ENCODE assay signal across 10 mouse cellular contexts in genomic region chrX:169906054-169906508, GRCm38 (mm10).
DNase-seq lines count a peak whose midpoint lies in the region; ATAC-seq and TF ChIP-seq lines count a peak whose summit lies in the region.
"Had no signal": no experiment of that assay in that cellular context is flagged by ENCODE, and none has a peak within 500 bp of the region (broad histone marks: within the 10 kb centered on the region; RNA-seq: fewer than 3 reads in every experiment).

No protein-coding gene starts in this region.

- TF ChIP-seq CTCF in lung, embryonic 14.5 days (IDR thresholded peaks at IDR 0.05; ENCODE audit: low read depth), result no peak
- no peak for TF ChIP-seq CTCF in lung, postnatal 0 days (IDR thresholded peaks at IDR 0.05)
- TF ChIP-seq CTCF in intestine, postnatal 0 days (IDR thresholded peaks at IDR 0.05; ENCODE audit: low read depth), result no peak

- WGBS in lung, embryonic 14.5 days, result 19% methylated on average over 5 of the region's 5 CpGs
- 31% methylated on average over 5 of the region's 5 CpGs for WGBS in lung, postnatal 0 days
- 2% methylated on average over 5 of the region's 5 CpGs for WGBS in forebrain, embryonic 13.5 days
- WGBS in kidney, embryonic 16.5 days, result 18% methylated on average over 5 of the region's 5 CpGs
- WGBS in intestine, postnatal 0 days, result 19% methylated on average over 5 of the region's 5 CpGs

- no peaks in the 10 kb centered on the region for H3K9me3 ChIP-seq in lung, embryonic 14.5 days (ENCODE audit: low read depth, low read length)
- no peaks in the 10 kb centered on the region for H3K9me3 ChIP-seq in lung, postnatal 0 days (ENCODE audit: low read length)
- H3K9me3 ChIP-seq in forebrain, embryonic 13.5 days (replicated peaks), result no peaks in the 10 kb centered on the region
- H3K9me3 ChIP-seq in kidney, embryonic 16.5 days (ENCODE audit: low read length), result no peaks in the 10 kb centered on the region
- H3K9me3 ChIP-seq in intestine, postnatal 0 days (ENCODE audit: control insufficient read depth), result no peaks in the 10 kb centered on the region
- H3K9me3 ChIP-seq: liver, embryonic 13.5 days had no signal

- peak; percentile 15 for DNase-seq in lung, embryonic 14.5 days
- no peak for DNase-seq in lung, postnatal 0 days (ENCODE audit: low spot score)
- DNase-seq in retina, embryonic 14.5 days (ENCODE audit: low spot score), result peak; percentile 85
- no peak for DNase-seq in B cell, adult 2 months
- DNase-seq: liver, embryonic 13.5 days; thymus, adult 18-20 months had no signal

- H3K36me3 ChIP-seq in lung, embryonic 14.5 days (ENCODE audit: insufficient read depth), result no peaks in the 10 kb centered on the region
- H3K36me3 ChIP-seq in lung, postnatal 0 days (ENCODE audit: insufficient read depth, low read length), result no peaks in the 10 kb centered on the region
- H3K36me3 ChIP-seq in forebrain, embryonic 13.5 days (ENCODE audit: poor library complexity, severe bottlenecking), result no peaks in the 10 kb centered on the region
- H3K36me3 ChIP-seq in kidney, embryonic 16.5 days (ENCODE audit: insufficient read depth, low read length), result no peaks in the 10 kb centered on the region
- H3K36me3 ChIP-seq in intestine, postnatal 0 days (ENCODE audit: control insufficient read depth, insufficient read depth), result no peaks in the 10 kb centered on the region
- H3K36me3 ChIP-seq: liver, embryonic 13.5 days had no signal

- peaks cover 3% of the 10 kb centered on the region; the same call in 1 of the 2 replicates for H3K27me3 ChIP-seq in lung, embryonic 14.5 days (ENCODE audit: insufficient read depth, low read length)
- no peaks in the 10 kb centered on the region for H3K27me3 ChIP-seq in lung, postnatal 0 days (replicated peaks; ENCODE audit: insufficient read depth, low read length)
- H3K27me3 ChIP-seq in forebrain, embryonic 13.5 days, result peaks cover 7% of the 10 kb centered on the region; the same call in 1 of the 2 replicates
- peaks cover 13% of the 10 kb centered on the region; the same call in 1 of the 2 replicates for H3K27me3 ChIP-seq in kidney, embryonic 16.5 days (ENCODE audit: insufficient read depth, low read length)
- no peaks in the 10 kb centered on the region for H3K27me3 ChIP-seq in intestine, postnatal 0 days (replicated peaks; ENCODE audit: control insufficient read depth, insufficient read depth, low read length)
- H3K27me3 ChIP-seq: liver, embryonic 13.5 days had no signal

- H3K4me3 ChIP-seq in lung, embryonic 14.5 days (ENCODE audit: low read depth, low read length), result no peak overlapping the region
- no peak overlapping the region for H3K4me3 ChIP-seq in lung, postnatal 0 days (ENCODE audit: low read depth, low read length)
- no peak overlapping the region for H3K4me3 ChIP-seq in forebrain, embryonic 13.5 days
- H3K4me3 ChIP-seq in kidney, embryonic 16.5 days (ENCODE audit: low read length), result no peak overlapping the region
- no peak overlapping the region for H3K4me3 ChIP-seq in intestine, postnatal 0 days (ENCODE audit: low read depth, low read length)
- H3K4me3 ChIP-seq: erythroblast, embryonic 14.5 days; liver, embryonic 13.5 days had no signal

- H3K27ac ChIP-seq in lung, embryonic 14.5 days (ENCODE audit: low read depth), result no peak overlapping the region
- no peak overlapping the region for H3K27ac ChIP-seq in lung, postnatal 0 days (ENCODE audit: low read length)
- no peak overlapping the region for H3K27ac ChIP-seq in forebrain, embryonic 13.5 days
- H3K27ac ChIP-seq in kidney, embryonic 16.5 days (ENCODE audit: low read length), result peak overlapping the region; percentile 23; the same call in 1 of the 2 replicates
- H3K27ac ChIP-seq in intestine, postnatal 0 days (ENCODE audit: low read depth, low read length), result no peak overlapping the region
- H3K27ac ChIP-seq: liver, embryonic 13.5 days had no signal

- no peak overlapping the region for H3K4me2 ChIP-seq in lung, embryonic 14.5 days
- H3K4me2 ChIP-seq in lung, postnatal 0 days (replicated peaks; ENCODE audit: low read depth, low read length), result no peak overlapping the region
- H3K4me2 ChIP-seq in forebrain, embryonic 13.5 days, result peak overlapping the region; percentile 22; the same call in 1 of the 2 replicates
- no peak overlapping the region for H3K4me2 ChIP-seq in kidney, embryonic 16.5 days (replicated peaks; ENCODE audit: low read depth, low read length)
- no peak overlapping the region; the same call in 1 of the 2 replicates for H3K4me2 ChIP-seq in intestine, postnatal 0 days (replicated peaks; ENCODE audit: low read depth)
- H3K4me2 ChIP-seq: liver, embryonic 13.5 days had no signal

- ATAC-seq in lung, embryonic 14.5 days (ENCODE audit: insufficient read depth), result no peak
- no peak for ATAC-seq in lung, postnatal 0 days
- ATAC-seq in forebrain, embryonic 13.5 days, result peak; percentile 82
- peak; percentile 60 for ATAC-seq in kidney, embryonic 16.5 days (ENCODE audit: low FRiP score, low TSS enrichment)
- ATAC-seq in intestine, postnatal 0 days, result no peak

- H3K4me1 ChIP-seq in lung, embryonic 14.5 days (ENCODE audit: insufficient read depth), result 0 out of 2 replicates have a peak, but pooled peaks cover 2% of the 10 kb centered on the region
- no peaks in the 10 kb centered on the region; the same call in 1 of the 2 replicates for H3K4me1 ChIP-seq in lung, postnatal 0 days (ENCODE audit: insufficient read depth, low read depth, low read length)
- H3K4me1 ChIP-seq in forebrain, embryonic 13.5 days, result peaks cover 8% of the 10 kb centered on the region; the same call in 1 of the 2 replicates
- H3K4me1 ChIP-seq in kidney, embryonic 16.5 days (ENCODE audit: insufficient read depth, low read length), result peaks cover 14% of the 10 kb centered on the region
- H3K4me1 ChIP-seq in intestine, postnatal 0 days (replicated peaks; ENCODE audit: control insufficient read depth, insufficient read depth, low read length), result 0 out of 2 replicates have a peak, but pooled peaks cover 3% of the 10 kb centered on the region
- H3K4me1 ChIP-seq: liver, embryonic 13.5 days had no signal

- no peak for TF ChIP-seq EP300 in lung, postnatal 0 days (IDR thresholded peaks at IDR 0.05)

- H3K9ac ChIP-seq in lung, embryonic 14.5 days, result no peak overlapping the region
- H3K9ac ChIP-seq in lung, postnatal 0 days (replicated peaks; ENCODE audit: low read depth), result no peak overlapping the region
- no peak overlapping the region for H3K9ac ChIP-seq in forebrain, embryonic 13.5 days
- no peak overlapping the region for H3K9ac ChIP-seq in kidney, embryonic 16.5 days (replicated peaks; ENCODE audit: low read length)
- no peak overlapping the region for H3K9ac ChIP-seq in intestine, postnatal 0 days (ENCODE audit: low read depth, low read length)
- H3K9ac ChIP-seq: liver, embryonic 13.5 days had no signal

Comparison
In these comparisons a context has a peak if more than half of its experiments do, and no peak if none do; other contexts are left out.
1. DNase-seq: peak in lung, embryonic 14.5 days (single experiment) and retina, embryonic 14.5 days (single experiment); none in lung, postnatal 0 days (single experiment) and B cell, adult 2 months (0 of 2).
2. ATAC-seq: peak in forebrain, embryonic 13.5 days (single experiment) and kidney, embryonic 16.5 days (single experiment); none in lung, embryonic 14.5 days (single experiment), lung, postnatal 0 days (single experiment) and intestine, postnatal 0 days (single experiment).